Mouse (Mus musculus) kidney, postnatal 25 days (tissue): ENCODE measurements around the gene Agap1.
A peak's percentile ranks its signal among the peaks of the same experiment; 100 is the strongest.

Source experiments
- DNase-seq, 2 experiments: peaks; one replicate each; pipeline ENCODE4 v3.0.0; 2021; ENCODE audit warnings: mixed read lengths in 2 of 2

Agap1 gene

GRCm38 (mm10) chr1:89673071-89673470 is 218.5 kb downstream of the Agap1 start:
- no peak for DNase-seq

- peak in 1 of 2 experiments; percentile 25 for DNase-seq
Observed at GRCm38 (mm10) chr1:89673686-89674085, 219.1 kb downstream of the Agap1 start.

- DNase-seq = no peak
Observed at GRCm38 (mm10) chr1:89674681-89675080, 220.1 kb downstream of the Agap1 start.

DNA sequence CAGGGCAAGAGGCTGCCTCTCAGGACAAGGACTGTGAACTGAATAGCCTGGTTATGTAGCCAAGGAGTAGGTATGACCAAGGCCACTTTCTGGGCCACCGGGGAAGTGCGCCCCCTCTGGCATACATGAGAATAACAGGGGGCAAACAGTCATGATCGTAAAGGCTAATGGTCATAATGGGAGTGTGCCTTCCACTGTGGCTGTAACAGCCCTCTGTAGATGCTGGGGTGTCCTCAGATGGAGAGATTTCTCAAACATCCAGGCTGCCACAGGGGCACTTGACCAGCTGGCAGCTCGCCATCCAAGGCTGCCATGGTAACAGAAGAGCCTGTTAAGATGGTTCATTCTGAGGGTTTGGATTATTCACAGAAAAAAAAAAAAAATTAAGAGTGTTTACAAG is 221.8 kb downstream of the Agap1 start:
- DNase-seq = peak in 1 of 2 experiments; percentile 36

GRCm38 (mm10) chr1:89680673-89681072 is 226.1 kb downstream of the Agap1 start:
- DNase-seq = no peak

DNA sequence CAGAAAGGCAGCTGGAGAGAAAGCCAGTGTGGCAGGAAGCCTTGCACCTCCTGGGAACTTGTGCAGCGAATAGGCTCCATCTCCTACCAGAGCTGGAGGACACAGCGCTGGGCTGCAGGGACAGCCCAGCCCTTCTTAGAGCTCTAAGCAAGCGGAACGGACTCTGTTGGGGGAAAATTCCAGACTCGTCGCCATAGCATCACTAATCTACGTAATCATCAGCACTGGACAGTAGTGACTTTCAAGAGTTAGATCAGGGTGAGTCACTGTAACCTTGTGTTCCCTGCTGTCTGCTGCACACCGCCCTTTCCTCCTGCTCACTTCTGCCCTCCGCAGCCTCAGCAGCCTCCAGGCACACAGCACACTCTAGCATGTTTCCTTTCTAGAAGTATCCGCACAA is 234.3 kb downstream of the Agap1 start:
- no peak for DNase-seq

- no peak for DNase-seq
Observed at GRCm38 (mm10) chr1:89689544-89690212, 235.1 kb downstream of the Agap1 start.

DNA sequence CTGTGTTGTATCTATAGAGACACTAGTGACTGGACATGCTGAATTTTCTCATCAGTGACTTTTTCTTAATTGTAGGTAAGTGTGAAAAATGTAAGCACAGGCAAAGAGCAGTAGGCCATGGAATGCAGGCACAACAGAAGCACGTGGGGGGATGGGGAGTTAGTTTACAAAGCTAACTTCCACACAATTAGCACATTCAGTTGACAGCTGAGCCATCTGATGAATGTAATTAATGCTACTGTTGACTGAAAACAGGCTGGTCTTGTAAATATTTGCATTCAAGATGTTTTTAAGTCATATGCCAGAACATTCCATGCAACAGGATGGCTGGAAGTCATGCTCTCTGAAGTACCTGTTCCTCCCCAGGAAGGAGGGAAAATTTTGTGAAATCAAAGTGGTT is 236.5 kb downstream of the Agap1 start:
- no peak for DNase-seq

GRCm38 (mm10) chr1:89692420-89692819 is 237.8 kb downstream of the Agap1 start:
- no peak for DNase-seq

- no peak for DNase-seq
Observed at GRCm38 (mm10) chr1:89694916-89695315, 240.3 kb downstream of the Agap1 start.

DNA sequence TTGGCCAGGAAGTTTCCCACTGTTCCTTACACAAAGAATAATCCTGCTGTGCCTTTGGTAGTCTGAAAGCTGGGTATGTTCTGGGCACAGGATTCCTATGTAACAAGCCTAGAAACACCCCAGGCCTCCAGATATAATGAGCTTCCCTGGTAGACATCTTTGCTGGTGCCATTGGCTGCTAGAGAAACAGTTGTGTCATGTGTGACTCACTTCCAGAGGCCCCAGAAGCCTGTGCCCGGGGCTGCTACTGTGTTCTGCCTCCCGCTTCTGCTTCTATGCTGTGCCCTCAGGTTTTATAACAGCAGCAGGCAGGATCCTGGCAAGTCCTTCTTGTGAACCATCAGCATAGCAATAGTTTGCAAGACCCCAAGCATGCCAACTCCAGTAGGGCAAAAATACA is 242.6 kb downstream of the Agap1 start:
- DNase-seq = no peak

DNA sequence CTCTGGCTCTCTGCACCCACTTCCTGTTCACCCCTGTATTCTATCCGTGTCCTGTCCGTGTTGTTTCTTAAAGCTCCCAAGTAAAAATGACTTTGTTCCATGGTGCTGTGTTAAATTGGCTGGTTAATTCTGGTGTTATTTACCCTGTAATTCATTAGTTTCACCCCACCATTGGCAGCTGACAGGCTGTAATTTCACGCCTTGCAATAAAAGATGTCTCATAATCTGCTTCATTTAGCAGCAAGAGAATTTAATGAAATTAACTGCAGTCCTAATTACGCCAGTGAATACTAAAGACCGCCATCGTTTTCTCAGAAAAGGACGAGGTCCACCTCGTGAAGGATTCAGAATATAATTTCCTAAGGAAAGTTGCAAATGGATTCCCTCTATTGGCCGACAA is 245.6 kb downstream of the Agap1 start:
- no peak for DNase-seq

- no peak for DNase-seq
Observed at GRCm38 (mm10) chr1:89701162-89701730, 246.6 kb downstream of the Agap1 start.

GRCm38 (mm10) chr1:89703294-89703693 is 248.7 kb downstream of the Agap1 start:
- no peak for DNase-seq

GRCm38 (mm10) chr1:89705670-89706069 is 251.1 kb downstream of the Agap1 start:
- DNase-seq = no peak

DNA sequence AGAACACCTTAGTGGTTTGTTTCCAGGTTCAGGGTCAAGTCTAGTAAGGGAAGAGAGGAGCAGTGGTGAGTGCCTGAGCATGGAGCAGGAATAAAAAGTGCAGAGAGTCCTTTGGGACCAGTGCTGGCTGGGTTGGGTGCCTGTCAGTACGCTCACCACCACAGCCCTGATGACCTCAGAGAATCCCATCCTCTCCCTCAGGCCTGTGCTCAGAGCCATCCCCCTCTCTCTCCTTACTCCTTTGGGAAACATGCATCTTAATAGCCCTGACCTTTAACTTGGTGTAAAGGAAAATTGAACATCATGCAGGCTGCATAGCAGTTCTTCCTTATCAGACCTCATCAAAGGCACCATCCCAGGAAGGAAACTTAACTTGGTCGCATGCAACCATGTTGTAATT is 252.3 kb downstream of the Agap1 start:
- DNase-seq = no peak

DNA sequence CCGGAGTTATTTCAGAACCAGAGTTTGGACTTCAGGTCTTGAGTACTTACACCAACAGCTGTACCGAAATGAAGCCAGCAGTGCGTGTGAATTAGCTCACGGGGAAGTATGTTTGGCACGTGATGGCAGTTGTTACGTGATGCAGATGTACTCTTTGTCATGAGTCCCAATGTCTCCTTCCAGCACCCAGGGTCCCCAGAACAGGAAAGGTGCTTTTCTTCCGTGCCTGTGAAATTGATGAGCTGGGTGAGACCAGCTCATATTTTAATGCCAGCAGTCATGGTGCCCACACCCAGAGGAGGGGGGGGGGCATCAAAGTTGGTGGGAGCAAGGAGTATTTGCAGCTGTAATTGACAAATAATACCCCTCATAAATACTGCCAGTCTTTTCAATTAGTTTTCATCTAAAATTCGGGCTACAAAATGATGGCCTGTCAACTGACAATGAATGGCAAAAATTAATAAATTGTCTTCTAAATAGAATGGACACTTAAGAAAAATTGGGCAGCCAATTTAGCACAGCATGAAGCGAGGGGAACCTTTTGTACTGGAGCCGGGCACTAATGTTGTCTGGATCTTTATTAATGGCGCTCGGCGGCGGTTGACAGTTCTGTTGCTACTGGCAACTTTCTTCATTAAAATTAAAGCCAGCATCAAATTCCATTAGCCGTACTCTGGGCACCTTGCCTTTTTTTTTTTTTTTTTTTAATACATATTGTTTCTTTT is 253.3 kb downstream of the Agap1 start:
- DNase-seq = peak in 1 of 2 experiments; percentile 27

DNA sequence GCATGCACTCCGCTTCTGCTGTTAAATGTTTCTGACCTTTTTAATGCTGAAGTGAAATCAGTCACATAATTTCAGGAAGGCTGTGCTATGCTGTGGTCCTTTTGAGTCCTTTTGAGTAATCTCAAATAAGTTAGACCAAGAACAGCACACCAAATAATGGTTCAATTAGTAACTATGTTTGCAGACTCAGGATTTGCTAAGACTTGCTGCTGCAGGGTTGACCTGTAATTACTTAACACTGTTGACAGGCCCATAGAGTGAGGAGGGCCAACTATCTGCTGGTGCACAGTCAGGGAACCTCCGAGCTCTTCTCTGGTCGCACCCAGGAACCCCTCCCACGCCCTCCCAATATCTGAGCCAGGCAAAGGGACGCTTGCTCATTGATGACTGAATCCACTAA is 255.2 kb downstream of the Agap1 start:
- DNase-seq = no peak

- DNase-seq = no peak
Observed at GRCm38 (mm10) chr1:89713681-89714080, 259.1 kb downstream of the Agap1 start.

- DNase-seq = peak; percentile 64 to 83
Observed at GRCm38 (mm10) chr1:89714165-89714980, 259.8 kb downstream of the Agap1 start.

DNA sequence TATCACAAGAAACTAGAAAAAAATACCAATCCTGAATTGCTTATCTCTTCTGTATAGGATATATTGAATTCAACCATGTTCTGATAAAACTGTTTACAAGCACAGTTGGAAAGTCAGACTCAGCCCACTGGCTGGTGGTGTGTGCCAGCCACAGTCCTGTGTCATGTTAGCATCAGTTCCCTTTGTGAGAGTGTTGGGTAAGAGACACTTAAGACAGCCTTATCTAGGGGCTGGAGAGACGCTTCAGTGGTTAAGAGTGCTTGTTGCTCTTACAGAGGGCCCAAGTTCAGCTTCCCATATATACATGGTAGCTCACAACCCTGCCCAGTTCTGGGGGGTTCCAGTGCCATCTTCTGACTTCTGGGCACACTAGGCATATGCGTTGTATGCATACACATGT is 261.6 kb downstream of the Agap1 start:
- no peak for DNase-seq

- DNase-seq = no peak
Observed at GRCm38 (mm10) chr1:89717100-89717499, 262.5 kb downstream of the Agap1 start.

- peak in 1 of 2 experiments; percentile 16 for DNase-seq
Observed at GRCm38 (mm10) chr1:89718782-89719403, 264.3 kb downstream of the Agap1 start.
